9 mouse cellular contexts compared by ENCODE assay signal in the genomic region with DNA sequence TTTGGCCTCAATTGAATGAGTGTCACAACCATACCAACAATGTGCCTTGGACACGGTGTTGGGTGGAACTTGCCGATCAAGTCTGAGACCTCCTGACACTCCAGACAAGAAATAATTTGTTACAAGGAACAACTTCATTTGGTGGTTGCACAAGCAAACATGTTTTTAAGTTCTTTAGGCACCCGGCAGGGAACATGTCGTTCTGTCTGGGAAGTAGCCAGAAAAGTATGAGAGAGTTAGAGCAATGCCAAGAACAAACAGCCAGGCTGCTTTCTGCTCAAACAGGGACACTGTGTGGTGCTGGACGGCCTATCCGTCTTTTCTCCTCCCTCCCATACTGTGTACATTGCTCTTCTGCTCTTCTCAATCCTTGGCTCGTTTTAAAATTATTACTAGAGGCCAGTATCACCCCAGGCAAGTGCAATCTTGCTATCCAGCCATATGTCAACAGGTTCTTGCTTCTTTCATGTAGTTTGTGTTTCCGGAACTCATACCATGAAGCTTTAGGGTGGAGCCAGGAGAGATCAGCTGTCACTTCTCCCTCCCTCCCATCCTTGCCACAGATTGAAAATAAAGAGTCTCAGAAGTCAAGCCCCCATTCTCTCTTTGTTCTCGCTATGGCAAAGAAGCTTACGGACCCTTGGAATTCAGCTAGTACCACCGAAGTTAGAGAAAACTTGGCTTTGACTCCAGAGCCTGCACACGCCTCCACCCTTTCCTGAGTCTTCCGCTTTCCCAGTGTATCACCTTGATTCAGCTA. TPM values are rescaled to one million over a fixed set of nuclear protein-coding genes. Genes with fewer than 3 reads are reported as not detected.
DNase-seq lines count a peak whose midpoint lies in the region; ATAC-seq and TF ChIP-seq lines count a peak whose summit lies in the region.
"Had no signal": no experiment of that assay in that cellular context is flagged by ENCODE, and none has a peak within 500 bp of the region (broad histone marks: within the 10 kb centered on the region; RNA-seq: fewer than 3 reads in every experiment).

No protein-coding gene starts in this region.

- H3K4me1 ChIP-seq in ES-Bruce4 (ENCODE audit: control insufficient read depth, insufficient read depth, low read length) = peaks cover 4% of the 10 kb centered on the region
- no peaks in the 10 kb centered on the region for H3K4me1 ChIP-seq in intestine, postnatal 0 days (replicated peaks; ENCODE audit: control insufficient read depth, insufficient read depth, low read length)
- peaks cover 12% of the 10 kb centered on the region for H3K4me1 ChIP-seq in limb, embryonic 15.5 days
- H3K4me1 ChIP-seq in stomach, embryonic 14.5 days (ENCODE audit: control insufficient read depth, insufficient read depth, low read length) = peaks cover 8% of the 10 kb centered on the region; the same call in 1 of the 2 replicates

- peak; percentile 34; the same call in 1 of the 2 replicates for ATAC-seq in intestine, postnatal 0 days
- no peak for ATAC-seq in limb, embryonic 15.5 days (ENCODE audit: insufficient number of reproducible peaks, low FRiP score, low TSS enrichment, low read depth)
- ATAC-seq in stomach, embryonic 14.5 days (ENCODE audit: insufficient number of reproducible peaks, insufficient read depth, low FRiP score, low read depth) = peak; percentile 66; the same call in 1 of the 2 replicates

- 0 out of 2 replicates have a peak, but pooled peaks cover 2% of the 10 kb centered on the region for H3K9me3 ChIP-seq in ES-Bruce4 (replicated peaks; ENCODE audit: control insufficient read depth, insufficient read depth, low read length, poor library complexity, severe bottlenecking)
- no peaks in the 10 kb centered on the region for H3K9me3 ChIP-seq in intestine, postnatal 0 days (ENCODE audit: control insufficient read depth)
- H3K9me3 ChIP-seq in limb, embryonic 15.5 days = no peaks in the 10 kb centered on the region
- H3K9me3 ChIP-seq in stomach, embryonic 14.5 days (ENCODE audit: control insufficient read depth, low read depth, low read length) = no peaks in the 10 kb centered on the region

- no peak overlapping the region for H3K4me3 ChIP-seq in ES-Bruce4 (ENCODE audit: low read depth, low read length)
- H3K4me3 ChIP-seq in intestine, postnatal 0 days (ENCODE audit: low read depth, low read length) = no peak overlapping the region
- H3K4me3 ChIP-seq in limb, embryonic 15.5 days = no peak overlapping the region
- no peak overlapping the region for H3K4me3 ChIP-seq in stomach, embryonic 14.5 days (ENCODE audit: low read depth, low read length)
- H3K4me3 ChIP-seq: erythroblast, embryonic 14.5 days had no signal

- H3K27ac ChIP-seq in ES-Bruce4 (ENCODE audit: insufficient read depth, low read length) = no peak overlapping the region; the same call in 1 of the 2 replicates
- no peak overlapping the region for H3K27ac ChIP-seq in intestine, postnatal 0 days (ENCODE audit: low read depth, low read length)
- peak overlapping the region; percentile 54 for H3K27ac ChIP-seq in limb, embryonic 15.5 days
- H3K27ac ChIP-seq in stomach, embryonic 14.5 days (ENCODE audit: low read length) = peak overlapping the region; percentile 11; the same call in 1 of the 2 replicates

- no peaks in the 10 kb centered on the region for H3K27me3 ChIP-seq in ES-Bruce4 (ENCODE audit: control insufficient read depth, insufficient read depth, low read length, poor library complexity, severe bottlenecking)
- H3K27me3 ChIP-seq in intestine, postnatal 0 days (replicated peaks; ENCODE audit: control insufficient read depth, insufficient read depth, low read length) = no peaks in the 10 kb centered on the region
- no peaks in the 10 kb centered on the region for H3K27me3 ChIP-seq in limb, embryonic 15.5 days
- no peaks in the 10 kb centered on the region for H3K27me3 ChIP-seq in stomach, embryonic 14.5 days (ENCODE audit: control insufficient read depth, insufficient read depth, low read length)

- H3K36me3 ChIP-seq in ES-Bruce4 (ENCODE audit: control insufficient read depth, insufficient read depth, low read length, poor library complexity, severe bottlenecking) = no peaks in the 10 kb centered on the region
- H3K36me3 ChIP-seq in intestine, postnatal 0 days (ENCODE audit: control insufficient read depth, insufficient read depth) = no peaks in the 10 kb centered on the region
- H3K36me3 ChIP-seq in limb, embryonic 15.5 days = no peaks in the 10 kb centered on the region
- no peaks in the 10 kb centered on the region for H3K36me3 ChIP-seq in stomach, embryonic 14.5 days (ENCODE audit: control insufficient read depth, insufficient read depth, low read length)

- TF ChIP-seq POLR2A in ES-Bruce4 (IDR thresholded peaks at IDR 0.05; ENCODE audit: insufficient read depth, low read length) = no peak

- H3K4me2 ChIP-seq in intestine, postnatal 0 days (replicated peaks; ENCODE audit: low read depth) = peak overlapping the region; percentile 40
- H3K4me2 ChIP-seq in limb, embryonic 15.5 days = peak overlapping the region; percentile 31
- H3K4me2 ChIP-seq in stomach, embryonic 14.5 days (replicated peaks; ENCODE audit: low read depth, low read length) = peak overlapping the region; percentile 25

- DNase-seq in adrenal gland, adult 2 months = peak; percentile 25
- DNase-seq in adrenal gland, adult 8-10 months = no peak
- DNase-seq in gastrocnemius, postnatal 25 days = peak; percentile 70
- no peak for DNase-seq in thymus, postnatal 0 days (ENCODE audit: low spot score)

- H3K9ac ChIP-seq in ES-Bruce4 (ENCODE audit: low read depth, poor library complexity, severe bottlenecking) = peak overlapping the region; percentile 21; the same call in 1 of the 2 replicates
- no peak overlapping the region for H3K9ac ChIP-seq in intestine, postnatal 0 days (ENCODE audit: low read depth, low read length)
- no peak overlapping the region for H3K9ac ChIP-seq in limb, embryonic 15.5 days
- H3K9ac ChIP-seq in stomach, embryonic 14.5 days (replicated peaks; ENCODE audit: low read depth, low read length) = no peak overlapping the region

- 32% methylated on average over 13 of the region's 13 CpGs for WGBS in intestine, postnatal 0 days
- WGBS in limb, embryonic 15.5 days = 17% methylated on average over 13 of the region's 13 CpGs
- 17% methylated on average over 13 of the region's 13 CpGs for WGBS in stomach, embryonic 14.5 days

- TF ChIP-seq CTCF in ES-Bruce4 (IDR thresholded peaks at IDR 0.05; ENCODE audit: low read depth, low read length) = no peak
- TF ChIP-seq CTCF in intestine, postnatal 0 days (IDR thresholded peaks at IDR 0.05; ENCODE audit: low read depth) = no peak

- TF ChIP-seq EP300 in ES-Bruce4 (IDR thresholded peaks at IDR 0.05; ENCODE audit: insufficient read depth, low read depth, low read length) = no peak

RNA-seq across cellular contexts. Expression of a gene that starts 52.8 kb away (rescaled TPM):
- 100 to 1,000 TPM; 281 to 437 TPM for total RNA-seq in adrenal gland, adult 2 months (2021)
- polyA plus RNA-seq in adrenal gland, adult 2 months (2012; rRNA removed) = 147 and 215 TPM in 2 replicates
- total RNA-seq in adrenal gland, adult 8-10 months (2022) = 100 to 1,000 TPM in 1 of 4 experiments, 10 to 100 TPM in 3; 21.7 to 157 (median 79.9) TPM
- polyA plus RNA-seq in ES-Bruce4 (2011; ENCODE audit: insufficient read depth, insufficient read length, low read depth, missing spikeins) = 8.9 and 13.1 TPM in 2 replicates
- 1,000 to 10,000 TPM; 1,129 to 1,477 TPM for total RNA-seq in gastrocnemius, postnatal 25 days (2021)
- polyA plus RNA-seq in intestine, postnatal 0 days (2015; fragmentation: Nextera tagmentation; extraction: Ambion mirVana) = 12.6 and 23.4 TPM in 2 replicates
- polyA plus RNA-seq in limb, embryonic 15.5 days (2015; fragmentation: Nextera tagmentation; extraction: Ambion mirVana) = 2.2 and 7.5 TPM in 2 replicates
- polyA plus RNA-seq in stomach, embryonic 14.5 days (2014; fragmentation: Nextera tagmentation; extraction: Ambion mirVana) = 1.0 and 4.0 TPM in 2 replicates
- 0.73 and 0.78 TPM in 2 replicates for polyA plus RNA-seq in thymus, postnatal 0 days (2015; fragmentation: Nextera tagmentation; extraction: Ambion mirVana)
- polyA plus RNA-seq: erythroblast, embryonic 14.5 days had no signal

Comparison
In these comparisons a context has a peak if more than half of its experiments do, and no peak if none do; other contexts are left out.
1. DNase-seq: peak in adrenal gland, adult 2 months (single experiment) and gastrocnemius, postnatal 25 days (single experiment); none in adrenal gland, adult 8-10 months (single experiment) and thymus, postnatal 0 days (single experiment).
2. H3K27ac ChIP-seq: peak in limb, embryonic 15.5 days (single experiment) and stomach, embryonic 14.5 days (single experiment); none in ES-Bruce4 (single experiment) and intestine, postnatal 0 days (single experiment).
3. Peak in every context shown above with its lines, with median percentiles within 50 percentile points of each other: H3K4me2 ChIP-seq.